Mouse (Mus musculus): ENCODE data around the gene Fbxw5. TPM values are rescaled to one million over a fixed set of nuclear protein-coding genes. Genes with fewer than 3 reads are reported as not detected.
"Not testable (repeated sequence)": the region's sequence is repeated elsewhere in the genome, so short reads cannot be mapped to it uniquely, and the experiment has no call there.

Gene Fbxw5
- polyA plus RNA-seq, 1 experiment, result not detected

DNA sequence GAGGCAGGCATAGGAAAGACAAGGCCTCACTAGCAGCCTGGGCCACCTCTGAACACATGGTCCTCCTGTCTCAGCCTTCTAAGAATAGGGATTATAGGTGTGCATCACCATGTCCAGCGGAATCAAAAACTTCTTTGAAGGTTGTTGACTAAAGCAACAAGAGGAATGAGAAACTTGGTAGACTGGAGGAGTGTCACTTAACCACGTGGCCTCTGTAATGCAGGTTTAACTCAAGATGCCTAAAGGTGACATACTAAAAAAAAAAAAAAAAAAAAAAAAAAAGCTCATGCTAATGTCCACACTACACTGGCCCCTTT is 34.3 kb downstream of the Fbxw5 start:
- Histone ChIP-seq H3K4me1 (ENCODE audit: control insufficient read depth, insufficient read depth, low read length) (peaks cover 5% of the 10 kb centered on the region; the same call in 1 of the 2 replicates), H3K27ac (ENCODE audit: insufficient read depth, low read depth, low read length) (no peak overlapping the region), H3K4me3 (ENCODE audit: insufficient read depth, low read depth, low read length) (no peak overlapping the region)
- no peak for TF ChIP-seq POLR2A (IDR thresholded peaks at IDR 0.05; ENCODE audit: insufficient read depth, low read depth, low read length)
- TF ChIP-seq CTCF (IDR thresholded peaks at IDR 0.05; ENCODE audit: insufficient read depth, low read depth, low read length), result no peak
- whole genome bisulfite sequencing, result 97% methylated on average over 2 of the region's 2 CpGs

DNA sequence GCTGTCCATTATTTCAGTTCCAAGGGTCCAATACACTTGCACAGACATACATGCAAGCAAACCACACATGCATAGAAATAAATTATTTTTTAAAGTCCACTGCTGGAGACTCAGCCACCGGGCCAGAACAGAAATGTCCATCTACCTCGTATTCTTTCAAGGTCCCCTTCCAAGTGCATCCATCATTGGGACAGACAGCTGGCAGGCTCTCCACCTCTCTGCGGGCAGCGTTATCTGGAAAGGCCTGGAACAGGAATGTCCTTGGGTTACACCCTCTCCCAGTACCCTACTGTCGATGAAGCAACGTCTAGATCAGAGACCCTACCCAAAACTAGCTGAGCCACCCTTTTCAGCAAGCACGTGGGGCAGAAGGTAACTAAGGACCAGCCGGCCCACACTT is 36.0 kb downstream of the Fbxw5 start:
- Histone ChIP-seq H3K4me3 (ENCODE audit: insufficient read depth, low read depth, low read length) (no peak overlapping the region), H3K27ac (ENCODE audit: insufficient read depth, low read depth, low read length) (no peak overlapping the region), H3K4me1 (ENCODE audit: control insufficient read depth, insufficient read depth, low read length) (peaks cover 5% of the 10 kb centered on the region; the same call in 1 of the 2 replicates)
- 94% methylated on average over 8 of the region's 8 CpGs for WGBS
- no peak for TF ChIP-seq POLR2A (IDR thresholded peaks at IDR 0.05; ENCODE audit: insufficient read depth, low read depth, low read length)
- TF ChIP-seq CTCF (IDR thresholded peaks at IDR 0.05; ENCODE audit: insufficient read depth, low read depth, low read length), result no peak

DNA sequence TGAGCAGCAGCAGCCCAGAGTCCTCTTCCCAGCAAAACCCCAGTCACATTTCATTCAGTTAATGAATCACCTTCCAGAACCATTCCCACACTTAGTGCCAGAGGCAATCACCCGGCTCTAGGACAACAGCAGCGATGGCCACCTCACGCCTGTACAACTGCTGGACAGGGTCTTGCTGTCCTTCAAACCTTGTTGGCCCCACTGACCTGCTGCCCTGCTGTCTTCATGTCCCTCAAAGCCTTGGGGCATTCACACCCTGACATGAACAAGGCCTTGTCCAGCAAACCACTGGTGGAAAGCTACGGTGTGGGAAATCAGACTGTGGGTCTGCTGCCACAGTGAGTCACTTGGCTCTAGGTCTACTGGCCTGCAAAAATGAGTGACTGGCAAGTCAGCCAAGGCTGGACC is 40.0 kb downstream of the Fbxw5 start:
- no peak for TF ChIP-seq POLR2A (IDR thresholded peaks at IDR 0.05; ENCODE audit: insufficient read depth, low read depth, low read length)
- no peak for TF ChIP-seq CTCF (IDR thresholded peaks at IDR 0.05; ENCODE audit: insufficient read depth, low read depth, low read length)
- Histone ChIP-seq H3K4me3 (ENCODE audit: insufficient read depth, low read depth, low read length) (no peak overlapping the region), H3K27ac (ENCODE audit: insufficient read depth, low read depth, low read length) (no peak overlapping the region), H3K4me1 (ENCODE audit: control insufficient read depth, insufficient read depth, low read length) (no peaks in the 10 kb centered on the region)
- WGBS, result 84% methylated on average over 4 of the region's 4 CpGs

DNA sequence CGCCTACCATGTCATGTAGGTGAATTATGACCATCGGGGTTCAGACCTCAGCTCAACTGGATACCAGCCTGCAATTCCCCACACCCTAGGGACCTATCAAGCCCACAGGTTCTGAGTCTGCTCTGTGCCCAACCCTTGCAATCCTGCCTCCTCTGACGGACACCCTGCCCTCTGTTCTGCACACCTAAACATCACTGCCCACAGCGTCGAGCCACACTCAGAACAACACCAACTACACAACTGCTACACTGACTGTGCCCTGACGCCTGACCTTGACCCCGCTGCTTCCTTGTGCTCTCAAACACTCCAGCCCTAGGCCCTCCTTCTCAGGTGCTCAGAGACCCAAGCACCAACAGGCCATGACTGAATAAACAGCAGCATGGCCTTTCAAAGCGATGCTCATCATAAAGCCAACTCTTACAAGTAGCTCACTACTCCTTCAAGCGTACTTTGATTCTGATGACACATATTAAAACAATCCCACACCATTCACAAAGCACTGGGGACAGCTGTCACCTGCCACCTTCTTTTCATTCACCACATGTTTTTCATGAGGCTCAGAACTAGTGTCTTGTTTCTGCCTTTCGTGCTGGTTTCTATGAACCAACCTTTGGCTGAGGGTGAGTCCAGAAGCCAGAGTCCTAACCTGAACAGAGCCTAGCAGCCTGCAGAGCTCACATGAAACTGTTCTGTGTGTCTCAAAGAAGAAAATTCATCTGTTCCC is 41.3 kb downstream of the Fbxw5 start:
- H3K4me1 ChIP-seq (ENCODE audit: control insufficient read depth, insufficient read depth, low read length), result peaks cover 7% of the 10 kb centered on the region; the same call in 1 of the 2 replicates
- no peak overlapping the region for H3K4me3 ChIP-seq (ENCODE audit: insufficient read depth, low read depth, low read length)
- 90% methylated on average over 10 of the region's 10 CpGs for WGBS
- TF ChIP-seq POLR2A (IDR thresholded peaks at IDR 0.05; ENCODE audit: insufficient read depth, low read depth, low read length) (no peak), CTCF (IDR thresholded peaks at IDR 0.05; ENCODE audit: insufficient read depth, low read depth, low read length) (no peak)
- H3K27ac ChIP-seq (ENCODE audit: insufficient read depth, low read depth, low read length), result no peak overlapping the region

DNA sequence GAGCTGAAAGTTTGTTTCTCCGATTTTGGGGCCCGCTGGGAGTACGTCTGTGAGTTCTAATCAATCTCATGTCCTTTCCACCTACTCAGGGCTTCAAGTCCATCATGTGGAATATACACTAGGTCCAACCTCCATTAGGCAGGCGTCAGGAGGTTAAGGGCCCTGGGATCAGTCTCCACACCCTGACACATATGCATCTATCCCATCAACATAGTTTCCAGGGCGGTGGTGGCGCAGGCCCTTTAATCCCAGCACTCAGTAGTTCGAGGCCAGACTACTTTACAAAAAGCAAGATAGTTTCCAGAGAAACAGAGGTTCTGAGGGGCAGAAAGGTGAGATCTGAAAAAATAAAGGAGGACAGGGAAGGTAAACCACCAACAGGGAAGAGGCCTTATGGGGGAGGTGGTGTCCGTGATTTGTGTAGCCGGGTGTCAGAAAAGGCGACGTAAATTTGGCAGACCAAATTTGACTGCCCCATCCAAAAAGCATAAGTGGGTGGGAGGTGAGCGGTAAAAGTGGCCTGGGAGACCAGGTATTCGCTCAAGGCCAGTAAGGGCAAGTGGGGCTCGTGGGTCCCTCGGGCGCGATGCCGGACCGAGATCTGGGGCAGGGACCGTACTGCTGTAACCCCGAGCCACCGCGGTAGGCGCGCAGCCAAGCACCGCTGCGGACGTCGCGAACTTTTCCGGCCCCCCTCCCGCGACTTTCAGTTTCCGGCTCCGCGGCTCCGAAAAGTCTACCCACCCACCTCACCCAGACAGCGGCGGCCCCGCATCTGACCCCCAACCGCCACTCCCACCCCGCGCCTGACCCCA is 45.7 kb downstream of the Fbxw5 start:
- Histone ChIP-seq H3K4me1 (ENCODE audit: control insufficient read depth, insufficient read depth, low read length) (peaks cover 7% of the 10 kb centered on the region; the same call in 1 of the 2 replicates), H3K4me3 (ENCODE audit: insufficient read depth, low read depth, low read length) (peak overlapping the region; percentile 72), H3K27ac (ENCODE audit: insufficient read depth, low read depth, low read length) (peak overlapping the region; percentile 37)
- 8% methylated on average over 43 of the region's 43 CpGs for WGBS
- TF ChIP-seq CTCF (IDR thresholded peaks at IDR 0.05; ENCODE audit: insufficient read depth, low read depth, low read length) (no peak), POLR2A (IDR thresholded peaks at IDR 0.05; ENCODE audit: insufficient read depth, low read depth, low read length) (no peak)

DNA sequence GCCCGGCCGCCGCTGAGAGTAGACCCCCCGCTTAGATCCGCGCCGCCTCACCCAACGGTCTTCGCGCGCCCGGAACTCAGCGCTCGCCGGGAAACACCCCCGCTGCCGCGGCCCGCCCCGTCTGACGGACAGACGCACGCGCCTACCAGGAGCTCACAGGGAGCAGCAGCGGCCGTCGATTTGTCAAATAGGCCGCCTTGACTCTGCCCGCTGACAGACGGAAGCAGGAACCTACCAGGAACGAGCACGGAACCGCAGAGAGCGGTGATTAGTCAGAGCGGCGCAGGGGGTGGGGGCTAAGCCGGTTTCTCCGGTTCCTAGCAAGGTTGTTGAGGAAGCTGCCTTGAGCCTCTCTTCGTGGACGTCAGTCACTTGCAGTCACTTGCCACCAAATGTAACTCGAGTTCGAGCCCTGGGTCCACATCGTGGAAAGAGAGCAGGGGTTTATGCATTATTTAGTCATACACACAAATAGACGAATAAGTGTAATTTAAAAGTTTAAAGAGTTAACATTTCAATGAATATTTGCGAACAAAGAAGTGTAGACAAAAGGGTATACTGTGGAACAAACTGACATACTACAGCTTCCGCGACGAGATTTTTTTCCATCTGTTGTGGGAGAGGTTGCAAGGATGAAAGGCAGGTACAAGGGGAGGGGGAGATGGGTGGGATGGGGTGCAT is 46.4 kb downstream of the Fbxw5 start, which contains the start of gene Traf2:
Gene Traf2, minus strand, starts transcription at position 130 of the 681 bp plus-strand sequence.
- Histone ChIP-seq H3K27ac (ENCODE audit: insufficient read depth, low read depth, low read length) (peak within 1 kb of the TSS; percentile 37), H3K4me3 (ENCODE audit: insufficient read depth, low read depth, low read length) (peak within 1 kb of the TSS; percentile 72), H3K4me1 (ENCODE audit: control insufficient read depth, insufficient read depth, low read length) (peaks cover 7% of the 10 kb centered on the region; the same call in 1 of the 2 replicates)
- 2% methylated on average over 48 of the region's 48 CpGs for WGBS
- TF ChIP-seq POLR2A (IDR thresholded peaks at IDR 0.05; ENCODE audit: insufficient read depth, low read depth, low read length) (peak; percentile 40), CTCF (IDR thresholded peaks at IDR 0.05; ENCODE audit: insufficient read depth, low read depth, low read length) (no peak)

DNA sequence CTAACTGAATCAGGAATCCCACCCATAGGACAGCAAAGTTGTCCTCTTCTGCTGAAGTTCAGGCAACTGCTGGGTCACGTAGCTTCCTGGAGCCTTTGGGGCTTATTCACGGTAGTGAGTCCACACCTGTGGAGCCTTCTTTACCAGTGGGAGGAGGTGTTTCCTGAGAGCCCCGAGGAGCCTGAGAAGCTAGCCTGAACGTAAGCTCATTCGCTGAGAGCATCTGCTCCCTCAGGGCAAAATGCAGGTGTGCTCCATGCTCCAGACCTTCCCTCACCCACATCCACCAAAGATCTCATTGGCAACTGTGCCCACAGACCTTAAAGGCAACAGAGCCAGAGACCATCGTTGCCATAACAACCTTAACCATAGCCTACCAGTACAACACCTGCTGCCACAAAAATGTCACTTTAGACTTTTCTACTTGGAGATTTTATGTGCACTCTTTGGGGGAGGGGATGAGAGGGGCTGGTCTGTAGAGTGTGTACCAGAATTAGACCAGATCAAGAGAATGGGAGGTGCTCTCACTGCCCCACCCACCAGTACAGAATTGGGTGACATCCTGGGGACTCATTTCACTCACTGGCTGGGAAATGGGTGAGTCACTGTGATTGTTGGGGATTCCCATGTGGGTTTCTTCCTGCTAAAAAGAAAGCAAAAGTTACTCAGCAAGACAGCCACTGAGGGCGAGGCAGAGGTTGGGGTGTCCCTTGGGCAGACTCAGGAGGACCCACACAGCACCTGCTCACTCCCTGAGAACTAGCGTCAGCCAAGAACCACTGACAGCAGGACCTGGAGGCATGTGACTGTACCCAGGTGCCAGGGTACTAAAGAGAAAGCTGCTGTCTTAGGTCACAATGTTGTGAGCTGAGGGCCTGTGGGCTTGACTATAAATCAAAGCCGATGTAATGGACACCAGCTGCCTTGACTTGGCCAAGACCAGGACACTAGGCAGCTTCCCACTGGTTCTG is 48.8 kb downstream of the Fbxw5 start:
- TF ChIP-seq CTCF (IDR thresholded peaks at IDR 0.05; ENCODE audit: insufficient read depth, low read depth, low read length) (no peak), POLR2A (IDR thresholded peaks at IDR 0.05; ENCODE audit: insufficient read depth, low read depth, low read length) (no peak)
- Histone ChIP-seq H3K27ac (ENCODE audit: insufficient read depth, low read depth, low read length) (no peak overlapping the region), H3K4me1 (ENCODE audit: control insufficient read depth, insufficient read depth, low read length) (peaks cover 7% of the 10 kb centered on the region; the same call in 1 of the 2 replicates), H3K4me3 (ENCODE audit: insufficient read depth, low read depth, low read length) (no peak overlapping the region)
- WGBS, result 74% methylated on average over 9 of the region's 9 CpGs

DNA sequence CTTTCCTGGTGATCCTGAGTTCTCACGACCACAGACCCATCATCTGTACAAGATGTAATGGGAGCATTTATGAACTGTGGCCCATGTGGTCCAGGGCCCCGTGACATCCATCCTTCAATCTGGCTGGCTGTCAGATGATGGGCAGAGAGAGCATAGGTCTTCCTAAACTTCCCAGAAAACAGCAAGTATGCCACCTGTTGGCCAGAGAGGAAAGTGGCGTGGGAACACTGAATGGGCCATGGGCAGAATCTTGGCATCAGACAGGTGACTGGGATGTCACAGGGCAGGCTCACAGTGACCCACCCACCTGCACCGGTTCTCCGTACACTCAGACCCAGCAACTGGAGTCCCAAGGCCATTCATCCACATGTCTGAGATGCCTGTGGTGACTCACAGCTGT is 50.6 kb downstream of the Fbxw5 start:
- Histone ChIP-seq H3K27ac (ENCODE audit: insufficient read depth, low read depth, low read length) (no peak overlapping the region), H3K4me1 (ENCODE audit: control insufficient read depth, insufficient read depth, low read length) (0 out of 2 replicates have a peak, but pooled peaks cover 1% of the 10 kb centered on the region), H3K4me3 (ENCODE audit: insufficient read depth, low read depth, low read length) (no peak overlapping the region)
- TF ChIP-seq CTCF (IDR thresholded peaks at IDR 0.05; ENCODE audit: insufficient read depth, low read depth, low read length) (no peak), POLR2A (IDR thresholded peaks at IDR 0.05; ENCODE audit: insufficient read depth, low read depth, low read length) (no peak)
- 29% methylated on average over 5 of the region's 5 CpGs for whole genome bisulfite sequencing

DNA sequence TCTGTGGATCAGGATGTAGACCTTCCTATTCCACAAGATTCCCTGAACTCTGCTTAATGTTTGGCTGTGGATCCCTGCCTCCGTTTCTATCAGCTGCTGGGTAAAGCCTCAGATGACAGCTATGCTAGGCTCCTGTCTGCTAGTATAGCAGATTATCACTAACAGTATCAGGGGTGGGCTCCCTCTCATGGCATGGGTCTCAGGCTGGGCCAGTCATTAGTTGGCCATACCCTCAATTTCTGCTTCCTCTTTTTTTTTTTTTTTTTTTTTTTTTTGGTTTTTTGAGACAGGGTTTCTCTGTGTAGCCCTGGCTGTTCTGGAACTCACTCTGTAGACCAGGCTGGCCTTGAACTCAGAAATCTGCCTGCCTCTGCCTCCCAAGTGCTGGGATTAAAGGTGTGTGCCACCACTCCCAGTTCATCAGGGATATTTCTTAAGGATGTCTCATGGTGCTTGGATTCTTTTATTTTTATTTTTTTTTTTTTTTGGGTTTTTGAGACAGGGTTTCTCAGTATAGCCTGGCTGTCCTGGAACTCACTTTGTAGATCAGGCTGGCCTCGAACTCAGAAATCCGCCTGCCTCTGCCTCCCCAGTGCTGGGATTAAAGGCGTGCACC is 52.7 kb downstream of the Fbxw5 start:
- not testable (repeated sequence) for H3K4me1 ChIP-seq (ENCODE audit: control insufficient read depth, insufficient read depth, low read length); H3K4me3 ChIP-seq (ENCODE audit: insufficient read depth, low read depth, low read length); H3K27ac ChIP-seq (ENCODE audit: insufficient read depth, low read depth, low read length)
- 83% methylated on average over 4 of the region's 4 CpGs for WGBS

Data from olfactory bulb, adult 2 months (tissue).